Mouse (Mus musculus) intestine, embryonic 15.5 days (tissue): ENCODE measurements around the gene Ctbp2. TPM values are rescaled to one million over a fixed set of nuclear protein-coding genes. Genes with fewer than 3 reads are reported as not detected.
A peak's percentile ranks its signal among the peaks of the same experiment; 100 is the strongest.
"Not testable (repeated sequence)": the region's sequence is repeated elsewhere in the genome, so short reads cannot be mapped to it uniquely, and the experiment has no call there.

Experiments used
- ATAC-seq: fragments of 200-750 bp; cut with Nextera tagmentation; 2 replicates; pipeline ENCODE4 v1.8.0; 2017; ENCODE audit warnings: moderate TSS enrichment, moderate library complexity
- H3K27ac ChIP-seq: fragments of 300-500 bp; sonication (generic); 2 replicates; pipeline ENCODE4 v1.5.1; 2015; ENCODE audit warnings: mild to moderate bottlenecking, inconsistent platforms
- H3K27me3 ChIP-seq: fragments of 300-500 bp; sonication (generic); replicated peaks from 2 replicates; pipeline ENCODE4 v1.6.1; 2015; ENCODE audit warnings: inconsistent platforms
- H3K36me3 ChIP-seq: fragments of 300-500 bp; sonication (generic); 2 replicates; pipeline ENCODE4 v1.6.1; 2015; ENCODE audit warnings: inconsistent platforms
- H3K4me1 ChIP-seq: fragments of 300-500 bp; sonication (generic); replicated peaks from 2 replicates; pipeline ENCODE4 v1.6.1; 2015; ENCODE audit warnings: inconsistent platforms
- H3K4me2 ChIP-seq: fragments of 300-500 bp; sonication (generic); replicated peaks from 2 replicates; pipeline ENCODE4 v1.6.1; 2015; ENCODE audit warnings: mild to moderate bottlenecking, inconsistent platforms
- H3K4me3 ChIP-seq: fragments of 300-500 bp; sonication (generic); replicated peaks from 2 replicates; pipeline ENCODE4 v1.5.1; 2015; ENCODE audit warnings: inconsistent platforms
- H3K9ac ChIP-seq: fragments of 300-500 bp; sonication (generic); 2 replicates; pipeline ENCODE4 v1.6.1; 2015; ENCODE audit warnings: inconsistent platforms
- H3K9me3 ChIP-seq: fragments of 300-500 bp; sonication (generic); 2 replicates; pipeline ENCODE4 v1.6.1; 2016; ENCODE audit warnings: inconsistent platforms
- WGBS: fragments of 180-500 bp; shearing (Covaris S2); methylation state at CpG from one replicate; pipeline ENCODE4 v1.1.7; 2015; 5-methylcytosine and 5-hydroxymethylcytosine counted together
- polyA plus RNA-seq: library from polyadenylated mRNA; unstranded; fragments of >200 nt; fragmentation: Nextera tagmentation; extraction: Ambion mirVana; gene quantifications from 2 replicates; pipeline ENCODE4 v1.2.1, GENCODE M21; 2015

Gene Ctbp2
- polyA plus RNA-seq, 1 experiment from 2014 or later, result 85.5 TPM

GRCm38 (mm10) chr7:133114847-133115470, 9.2 kb downstream of the Ctbp2 start:
- H3K4me1 ChIP-seq, result peaks cover 63% of the 10 kb centered on the region
- ATAC-seq, result peak; percentile 48; the same call in 1 of the 2 replicates
- H3K36me3 ChIP-seq, result no peaks in the 10 kb centered on the region
- peak overlapping the region; percentile 62 for H3K27ac ChIP-seq
- no peaks in the 10 kb centered on the region for H3K9me3 ChIP-seq
- H3K4me3 ChIP-seq, result peak overlapping the region; percentile 16; the same call in 1 of the 2 replicates
- WGBS, result 10% methylated on average over 20 of the region's 20 CpGs
- H3K9ac ChIP-seq, result 0 out of 2 replicates have a peak overlapping the region, but pooled peaks have one; percentile 2
- no peaks in the 10 kb centered on the region for H3K27me3 ChIP-seq
- peak overlapping the region; percentile 55 for H3K4me2 ChIP-seq

GRCm38 (mm10) chr7:133113185-133113895, 10.8 kb downstream of the Ctbp2 start:
- Histone ChIP-seq H3K4me3 (no peak overlapping the region), H3K4me1 (peaks cover 69% of the 10 kb centered on the region), H3K9ac (no peak overlapping the region), H3K27me3 (no peaks in the 10 kb centered on the region), H3K9me3 (no peaks in the 10 kb centered on the region), H3K36me3 (no peaks in the 10 kb centered on the region), H3K4me2 (peak overlapping the region; percentile 3; the same call in 1 of the 2 replicates), H3K27ac (peak overlapping the region; percentile 77)
- no peak for ATAC-seq
- 69% methylated on average over 8 of the region's 8 CpGs for WGBS

GRCm38 (mm10) chr7:133112351-133112831, 11.8 kb downstream of the Ctbp2 start:
- Histone ChIP-seq H3K36me3 (no peaks in the 10 kb centered on the region), H3K27me3 (no peaks in the 10 kb centered on the region), H3K9me3 (no peaks in the 10 kb centered on the region), H3K9ac (no peak overlapping the region), H3K27ac (peak overlapping the region; percentile 77), H3K4me1 (peaks cover 64% of the 10 kb centered on the region), H3K4me2 (peak overlapping the region; percentile 3; the same call in 1 of the 2 replicates), H3K4me3 (no peak overlapping the region)
- ATAC-seq, result peak; percentile 55
- 31% methylated on average over 6 of the region's 6 CpGs for WGBS

- WGBS, result 95% methylated on average over 4 of the region's 4 CpGs
- Histone ChIP-seq H3K4me1 (peaks cover 49% of the 10 kb centered on the region), H3K4me3 (no peak overlapping the region)
These were observed 14.7 kb downstream of the Ctbp2 start for GRCm38 (mm10) chr7:133109442-133109841.

GRCm38 (mm10) chr7:133108695-133109094, 15.5 kb downstream of the Ctbp2 start:
- Histone ChIP-seq H3K27ac (no peak overlapping the region), H3K27me3 (no peaks in the 10 kb centered on the region), H3K9me3 (no peaks in the 10 kb centered on the region), H3K36me3 (no peaks in the 10 kb centered on the region), H3K4me1 (peaks cover 42% of the 10 kb centered on the region), H3K9ac (no peak overlapping the region), H3K4me2 (no peak overlapping the region), H3K4me3 (no peak overlapping the region)
- no peak for ATAC-seq
- WGBS, result 72% methylated on average over 2 of the region's 2 CpGs

More at GRCm38 (mm10) chr7:133109442-133109841, 14.7 kb downstream of the Ctbp2 start:
- H3K36me3 ChIP-seq, result no peaks in the 10 kb centered on the region
- no peak overlapping the region for H3K9ac ChIP-seq
- no peak overlapping the region for H3K4me2 ChIP-seq
- H3K27ac ChIP-seq, result no peak overlapping the region
- no peaks in the 10 kb centered on the region for H3K9me3 ChIP-seq
- ATAC-seq, result no peak
- H3K27me3 ChIP-seq, result no peaks in the 10 kb centered on the region

- Histone ChIP-seq H3K36me3 (no peaks in the 10 kb centered on the region), H3K4me3 (no peak overlapping the region), H3K9ac (no peak overlapping the region), H3K27ac (no peak overlapping the region), H3K4me2 (no peak overlapping the region), H3K9me3 (no peaks in the 10 kb centered on the region), H3K4me1 (peaks cover 28% of the 10 kb centered on the region), H3K27me3 (no peaks in the 10 kb centered on the region)
- ATAC-seq, result no peak
- 62% methylated on average over 3 of the region's 3 CpGs for WGBS
These were observed 21.6 kb downstream of the Ctbp2 start for GRCm38 (mm10) chr7:133102578-133102977.

DNA sequence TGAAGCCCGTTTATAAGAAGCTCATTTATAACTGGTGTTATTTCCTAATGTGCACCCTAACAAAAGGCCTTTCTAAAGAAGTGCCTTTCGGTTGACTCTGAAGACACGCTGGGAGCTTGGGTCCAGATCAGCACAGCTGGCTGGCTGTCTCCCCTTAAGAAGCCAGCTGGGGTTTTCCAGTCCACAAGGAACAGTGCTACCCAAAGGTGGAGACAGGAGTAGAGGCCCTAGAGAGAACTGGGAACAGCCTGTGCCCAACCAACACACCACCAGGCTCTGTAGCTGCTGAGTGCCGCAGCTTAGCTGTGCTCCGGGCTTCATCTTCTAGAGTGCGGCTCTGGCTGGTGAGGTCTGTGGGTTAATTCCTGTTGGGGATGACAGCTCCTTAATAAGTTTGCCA, 23.1 kb downstream of the Ctbp2 start:
- Histone ChIP-seq H3K36me3 (no peaks in the 10 kb centered on the region), H3K27me3 (no peaks in the 10 kb centered on the region)
- 83% methylated on average over 6 of the region's 6 CpGs for WGBS

GRCm38 (mm10) chr7:133100178-133100577, 24.0 kb downstream of the Ctbp2 start:
- Histone ChIP-seq H3K9ac (no peak overlapping the region), H3K4me2 (no peak overlapping the region), H3K27me3 (no peaks in the 10 kb centered on the region), H3K9me3 (no peaks in the 10 kb centered on the region), H3K4me3 (no peak overlapping the region), H3K27ac (no peak overlapping the region), H3K4me1 (peaks cover 24% of the 10 kb centered on the region), H3K36me3 (no peaks in the 10 kb centered on the region)
- no peak for ATAC-seq
- 75% methylated on average over 6 of the region's 6 CpGs for WGBS

More for the DNA sequence above, 23.1 kb downstream of the Ctbp2 start:
- no peak for ATAC-seq
- H3K9me3 ChIP-seq, result no peaks in the 10 kb centered on the region
- no peak overlapping the region for H3K4me2 ChIP-seq
- H3K4me3 ChIP-seq, result no peak overlapping the region
- H3K9ac ChIP-seq, result no peak overlapping the region
- H3K27ac ChIP-seq, result no peak overlapping the region
- H3K4me1 ChIP-seq, result peaks cover 25% of the 10 kb centered on the region

DNA sequence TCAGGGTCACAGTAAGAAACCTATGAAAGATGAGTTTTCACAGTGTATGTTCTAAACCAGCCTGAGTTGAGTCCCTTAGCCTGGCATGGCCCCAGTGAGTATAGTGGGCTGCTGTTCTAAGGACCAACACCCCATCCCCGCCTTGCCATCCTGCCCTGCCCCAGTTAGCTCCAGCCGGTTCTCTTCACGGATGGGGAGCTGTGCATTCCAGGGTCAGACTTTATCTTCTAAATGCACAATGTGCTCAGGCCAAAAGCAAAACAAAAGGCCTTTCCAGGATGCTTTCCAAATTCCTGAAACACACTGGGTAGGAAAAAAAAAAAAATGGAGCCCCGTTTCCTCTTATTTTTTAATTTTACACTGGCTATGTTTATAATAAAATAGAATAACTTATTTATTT, 24.9 kb downstream of the Ctbp2 start:
- H3K9me3 ChIP-seq, result no peaks in the 10 kb centered on the region
- no peaks in the 10 kb centered on the region for H3K27me3 ChIP-seq
- no peak overlapping the region for H3K4me3 ChIP-seq
- no peak overlapping the region for H3K4me2 ChIP-seq
- 39% methylated on average over 4 of the region's 4 CpGs for WGBS
- ATAC-seq, result no peak
- no peak overlapping the region for H3K9ac ChIP-seq
- no peaks in the 10 kb centered on the region for H3K36me3 ChIP-seq
- H3K27ac ChIP-seq, result 0 out of 2 replicates have a peak overlapping the region, but pooled peaks have one; percentile 48
- peaks cover 24% of the 10 kb centered on the region for H3K4me1 ChIP-seq

DNA sequence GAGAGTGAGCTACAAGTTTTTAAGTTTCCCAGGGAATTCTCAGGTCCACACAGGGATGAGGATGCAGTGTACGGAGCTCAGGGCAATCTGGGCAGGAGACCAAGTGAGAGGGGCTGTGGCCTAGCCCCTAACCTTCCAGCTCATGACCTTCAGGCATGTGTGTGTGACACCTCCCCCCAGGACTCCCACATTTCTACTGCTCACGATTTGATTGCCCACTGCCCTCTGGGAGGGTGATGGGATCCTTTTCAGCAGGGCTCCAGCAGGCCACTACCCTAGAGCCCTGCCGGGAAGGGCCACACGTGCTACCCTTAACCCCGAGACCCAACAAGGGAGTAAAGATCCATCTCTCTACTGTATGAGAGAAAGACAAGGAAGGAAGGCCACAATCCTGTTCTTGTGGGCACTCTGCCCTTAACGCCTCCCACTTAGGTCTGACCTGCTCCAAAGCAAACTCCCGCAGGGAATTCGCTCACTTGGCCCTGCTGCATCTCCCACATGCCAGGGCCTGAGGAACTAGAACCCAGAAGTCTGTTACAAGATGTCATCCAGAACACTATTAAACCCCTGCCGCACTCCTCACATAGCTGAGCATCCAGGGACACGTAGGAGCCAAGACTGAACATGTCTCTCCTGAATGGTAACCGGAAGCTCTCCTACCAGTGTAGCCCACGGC, 25.9 kb downstream of the Ctbp2 start:
- H3K27ac ChIP-seq, result 0 out of 2 replicates have a peak overlapping the region, but pooled peaks have one; percentile 48
- H3K9me3 ChIP-seq, result no peaks in the 10 kb centered on the region
- H3K4me2 ChIP-seq, result no peak overlapping the region
- ATAC-seq, result no peak
- H3K36me3 ChIP-seq, result 0 out of 2 replicates have a peak, but pooled peaks cover 1% of the 10 kb centered on the region
- H3K9ac ChIP-seq, result no peak overlapping the region
- H3K27me3 ChIP-seq, result no peaks in the 10 kb centered on the region
- no peak overlapping the region for H3K4me3 ChIP-seq
- peaks cover 24% of the 10 kb centered on the region for H3K4me1 ChIP-seq
- WGBS, result 82% methylated on average over 12 of the region's 12 CpGs

- not testable (repeated sequence) for H3K27me3 ChIP-seq, ATAC-seq, H3K9ac ChIP-seq, H3K9me3 ChIP-seq, H3K4me3 ChIP-seq, H3K36me3 ChIP-seq, H3K4me2 ChIP-seq, H3K27ac ChIP-seq
- 88% methylated on average over 7 of the region's 7 CpGs for WGBS
- H3K4me1 ChIP-seq, result peaks cover 22% of the 10 kb centered on the region
These were observed 28.5 kb downstream of the Ctbp2 start for GRCm38 (mm10) chr7:133095610-133096009.
